Mouse (Mus musculus): ENCODE measurements around the gene Rwdd3. TPM values are rescaled to one million over a fixed set of nuclear protein-coding genes. Genes with fewer than 3 reads are reported as not detected.

Rwdd3 gene
- polyA plus RNA-seq, 1 experiment from 2014 or later: 3.7 TPM

GRCm38 (mm10) chr3:121156451-121157186 is 14.9 kb downstream of the Rwdd3 start:
- H3K27ac ChIP-seq (ENCODE audit: low read depth, low read length): no peak overlapping the region
- DNase-seq (ENCODE audit: low spot score): no peak
- H3K27me3 ChIP-seq (replicated peaks; ENCODE audit: control insufficient read depth, insufficient read depth, low read length): no peaks in the 10 kb centered on the region
- H3K4me1 ChIP-seq (replicated peaks; ENCODE audit: control insufficient read depth, insufficient read depth, low read length): no peaks in the 10 kb centered on the region; the same call in 1 of the 2 replicates
- no peak for ATAC-seq (replicated peaks; ENCODE audit: low FRiP score)
- no peaks in the 10 kb centered on the region for H3K9me3 ChIP-seq (ENCODE audit: control insufficient read depth, low read length)
- H3K9ac ChIP-seq (ENCODE audit: low read depth, low read length): no peak overlapping the region
- no peak overlapping the region for H3K4me2 ChIP-seq
- no peak overlapping the region for H3K4me3 ChIP-seq (ENCODE audit: low read depth, low read length)
- no peaks in the 10 kb centered on the region for H3K36me3 ChIP-seq (ENCODE audit: control insufficient read depth, insufficient read depth, low read length)
- WGBS: 80% methylated on average over 11 of the region's 11 CpGs

- Histone ChIP-seq H3K9ac (ENCODE audit: low read depth, low read length) (no peak overlapping the region), H3K4me2 (no peak overlapping the region), H3K36me3 (ENCODE audit: control insufficient read depth, insufficient read depth, low read length) (no peaks in the 10 kb centered on the region), H3K27me3 (replicated peaks; ENCODE audit: control insufficient read depth, insufficient read depth, low read length) (no peaks in the 10 kb centered on the region), H3K27ac (ENCODE audit: low read depth, low read length) (no peak overlapping the region), H3K9me3 (ENCODE audit: control insufficient read depth, low read length) (no peaks in the 10 kb centered on the region), H3K4me1 (replicated peaks; ENCODE audit: control insufficient read depth, insufficient read depth, low read length) (no peaks in the 10 kb centered on the region; the same call in 1 of the 2 replicates), H3K4me3 (ENCODE audit: low read depth, low read length) (no peak overlapping the region)
- ATAC-seq (replicated peaks; ENCODE audit: low FRiP score): no peak
- DNase-seq (ENCODE audit: low spot score): peak; percentile 5
- WGBS: 54% methylated on average over 7 of the region's 7 CpGs
Measured at GRCm38 (mm10) chr3:121156043-121156442, 15.5 kb downstream of the Rwdd3 start.

DNA sequence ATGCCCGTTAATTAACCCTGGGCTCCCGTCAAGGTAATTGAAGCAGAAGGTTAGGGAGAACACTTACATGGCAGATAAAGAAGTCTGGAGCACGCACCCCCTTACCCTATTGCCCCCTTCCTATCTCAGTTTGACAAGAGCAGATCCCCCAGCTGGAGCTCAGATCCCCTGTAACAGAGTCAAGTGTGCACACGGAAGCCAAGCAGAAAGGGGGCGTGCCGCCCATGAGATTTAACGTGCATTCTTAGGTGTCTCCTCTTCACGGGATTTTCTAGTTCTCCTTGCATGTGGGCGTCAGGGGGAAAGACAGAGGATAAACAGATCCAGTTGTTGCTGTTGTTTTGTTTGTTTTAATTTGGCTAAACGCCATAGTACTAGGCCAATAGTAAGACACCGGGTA is 37.6 kb downstream of the Rwdd3 start:
- ATAC-seq (replicated peaks; ENCODE audit: low FRiP score): no peak
- Histone ChIP-seq H3K27ac (ENCODE audit: low read depth, low read length) (no peak overlapping the region), H3K9ac (ENCODE audit: low read depth, low read length) (no peak overlapping the region)

GRCm38 (mm10) chr3:121133039-121133438 is 38.5 kb downstream of the Rwdd3 start:
- Histone ChIP-seq H3K9ac (ENCODE audit: low read depth, low read length) (no peak overlapping the region), H3K27ac (ENCODE audit: low read depth, low read length) (no peak overlapping the region), H3K4me3 (ENCODE audit: low read depth, low read length) (no peak overlapping the region), H3K36me3 (ENCODE audit: control insufficient read depth, insufficient read depth, low read length) (no peaks in the 10 kb centered on the region), H3K27me3 (replicated peaks; ENCODE audit: control insufficient read depth, insufficient read depth, low read length) (no peaks in the 10 kb centered on the region), H3K4me1 (replicated peaks; ENCODE audit: control insufficient read depth, insufficient read depth, low read length) (no peaks in the 10 kb centered on the region), H3K9me3 (ENCODE audit: control insufficient read depth, low read length) (no peaks in the 10 kb centered on the region), H3K4me2 (no peak overlapping the region)
- 66% methylated on average over 5 of the region's 5 CpGs for WGBS
- DNase-seq (ENCODE audit: low spot score): no peak
- no peak for ATAC-seq (replicated peaks; ENCODE audit: low FRiP score)

More for the DNA sequence above, 37.6 kb downstream of the Rwdd3 start:
- Histone ChIP-seq H3K27me3 (replicated peaks; ENCODE audit: control insufficient read depth, insufficient read depth, low read length) (no peaks in the 10 kb centered on the region), H3K36me3 (ENCODE audit: control insufficient read depth, insufficient read depth, low read length) (no peaks in the 10 kb centered on the region), H3K9me3 (ENCODE audit: control insufficient read depth, low read length) (no peaks in the 10 kb centered on the region), H3K4me3 (ENCODE audit: low read depth, low read length) (no peak overlapping the region), H3K4me2 (no peak overlapping the region), H3K4me1 (replicated peaks; ENCODE audit: control insufficient read depth, insufficient read depth, low read length) (no peaks in the 10 kb centered on the region)
- WGBS: 77% methylated on average over 11 of the region's 11 CpGs
- no peak for DNase-seq (ENCODE audit: low spot score)

GRCm38 (mm10) chr3:121127171-121127570 is 44.3 kb downstream of the Rwdd3 start:
- Histone ChIP-seq H3K4me2 (no peak overlapping the region), H3K27me3 (replicated peaks; ENCODE audit: control insufficient read depth, insufficient read depth, low read length) (no peaks in the 10 kb centered on the region), H3K4me1 (replicated peaks; ENCODE audit: control insufficient read depth, insufficient read depth, low read length) (no peaks in the 10 kb centered on the region), H3K27ac (ENCODE audit: low read depth, low read length) (no peak overlapping the region), H3K36me3 (ENCODE audit: control insufficient read depth, insufficient read depth, low read length) (no peaks in the 10 kb centered on the region), H3K4me3 (ENCODE audit: low read depth, low read length) (no peak overlapping the region), H3K9me3 (ENCODE audit: control insufficient read depth, low read length) (no peaks in the 10 kb centered on the region), H3K9ac (ENCODE audit: low read depth, low read length) (no peak overlapping the region)
- ATAC-seq (replicated peaks; ENCODE audit: low FRiP score) (no peak), DNase-seq (ENCODE audit: low spot score) (no peak)
- WGBS: 81% methylated on average over 2 of the region's 2 CpGs

DNA sequence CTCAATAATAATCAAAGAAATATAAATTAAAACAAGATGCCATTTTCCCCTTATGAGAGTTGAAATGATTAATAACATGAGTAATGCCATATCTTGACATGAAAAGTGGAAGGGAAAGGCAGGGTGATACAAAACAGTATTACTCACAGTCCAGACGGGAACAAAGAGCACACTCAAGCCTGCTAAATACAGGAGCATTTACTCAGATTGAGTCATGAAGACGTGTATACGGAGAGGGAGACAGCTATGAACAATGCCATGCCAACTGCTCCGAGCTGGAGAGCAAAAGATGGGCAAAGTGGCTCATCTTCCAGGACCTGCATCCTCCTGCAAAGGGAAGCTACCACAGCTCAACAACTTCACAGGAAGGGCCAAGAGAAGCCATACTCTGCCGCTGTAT is 45.0 kb downstream of the Rwdd3 start:
- no peak overlapping the region for H3K9ac ChIP-seq (ENCODE audit: low read depth, low read length)
- DNase-seq (ENCODE audit: low spot score) (no peak), ATAC-seq (replicated peaks; ENCODE audit: low FRiP score) (no peak)
- no peaks in the 10 kb centered on the region for H3K27me3 ChIP-seq (replicated peaks; ENCODE audit: control insufficient read depth, insufficient read depth, low read length)
- no peaks in the 10 kb centered on the region for H3K36me3 ChIP-seq (ENCODE audit: control insufficient read depth, insufficient read depth, low read length)
- no peaks in the 10 kb centered on the region for H3K9me3 ChIP-seq (ENCODE audit: control insufficient read depth, low read length)
- H3K27ac ChIP-seq (ENCODE audit: low read depth, low read length): no peak overlapping the region
- no peak overlapping the region for H3K4me2 ChIP-seq
- WGBS: 70% methylated on average over 5 of the region's 5 CpGs
- H3K4me3 ChIP-seq (ENCODE audit: low read depth, low read length): no peak overlapping the region
- H3K4me1 ChIP-seq (replicated peaks; ENCODE audit: control insufficient read depth, insufficient read depth, low read length): no peaks in the 10 kb centered on the region

- 85% methylated on average over 5 of the region's 5 CpGs for WGBS
- H3K4me1 ChIP-seq (replicated peaks; ENCODE audit: control insufficient read depth, insufficient read depth, low read length): no peaks in the 10 kb centered on the region
- H3K9ac ChIP-seq (ENCODE audit: low read depth, low read length): no peak overlapping the region
- DNase-seq (ENCODE audit: low spot score) (no peak), ATAC-seq (replicated peaks; ENCODE audit: low FRiP score) (no peak)
- no peak overlapping the region for H3K27ac ChIP-seq (ENCODE audit: low read depth, low read length)
- no peak overlapping the region for H3K4me2 ChIP-seq
- H3K36me3 ChIP-seq (ENCODE audit: control insufficient read depth, insufficient read depth, low read length): no peaks in the 10 kb centered on the region
- H3K27me3 ChIP-seq (replicated peaks; ENCODE audit: control insufficient read depth, insufficient read depth, low read length): no peaks in the 10 kb centered on the region
- H3K4me3 ChIP-seq (ENCODE audit: low read depth, low read length): no peak overlapping the region
- no peaks in the 10 kb centered on the region for H3K9me3 ChIP-seq (ENCODE audit: control insufficient read depth, low read length)
Measured at GRCm38 (mm10) chr3:121121072-121121471, 50.4 kb downstream of the Rwdd3 start.

GRCm38 (mm10) chr3:121116590-121116989 is 54.9 kb downstream of the Rwdd3 start:
- Histone ChIP-seq H3K4me1 (replicated peaks; ENCODE audit: control insufficient read depth, insufficient read depth, low read length) (no peaks in the 10 kb centered on the region), H3K27me3 (replicated peaks; ENCODE audit: control insufficient read depth, insufficient read depth, low read length) (no peaks in the 10 kb centered on the region), H3K9me3 (ENCODE audit: control insufficient read depth, low read length) (no peaks in the 10 kb centered on the region), H3K27ac (ENCODE audit: low read depth, low read length) (no peak overlapping the region), H3K36me3 (ENCODE audit: control insufficient read depth, insufficient read depth, low read length) (no peaks in the 10 kb centered on the region), H3K4me2 (no peak overlapping the region), H3K4me3 (ENCODE audit: low read depth, low read length) (no peak overlapping the region), H3K9ac (ENCODE audit: low read depth, low read length) (no peak overlapping the region)
- DNase-seq (ENCODE audit: low spot score): no peak
- WGBS: 69% methylated on average over 13 of the region's 13 CpGs
- ATAC-seq (replicated peaks; ENCODE audit: low FRiP score): no peak

DNA sequence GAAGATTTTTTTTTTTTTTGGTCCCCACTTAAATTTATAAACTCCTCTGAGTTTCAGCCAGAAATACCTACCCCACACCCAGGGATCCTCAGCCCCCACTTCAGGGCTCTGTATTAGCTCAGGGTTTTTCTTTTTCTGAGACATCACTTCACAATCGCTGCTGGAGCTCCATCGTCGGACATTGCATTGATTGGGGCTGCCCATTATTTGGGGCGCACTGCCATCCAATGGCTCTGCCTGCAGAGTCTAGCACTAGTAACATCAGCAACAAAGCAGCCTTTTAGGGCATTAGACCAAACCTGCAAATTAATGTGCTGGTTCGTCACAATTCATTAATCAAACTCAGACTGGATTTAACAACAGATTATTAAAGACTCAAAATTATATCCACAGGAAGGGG is 55.4 kb downstream of the Rwdd3 start:
- no peaks in the 10 kb centered on the region for H3K36me3 ChIP-seq (ENCODE audit: control insufficient read depth, insufficient read depth, low read length)
- H3K27ac ChIP-seq (ENCODE audit: low read depth, low read length): no peak overlapping the region
- 76% methylated on average over 5 of the region's 5 CpGs for WGBS
- H3K4me3 ChIP-seq (ENCODE audit: low read depth, low read length): no peak overlapping the region
- H3K9ac ChIP-seq (ENCODE audit: low read depth, low read length): no peak overlapping the region
- H3K27me3 ChIP-seq (replicated peaks; ENCODE audit: control insufficient read depth, insufficient read depth, low read length): no peaks in the 10 kb centered on the region
- no peak overlapping the region for H3K4me2 ChIP-seq
- no peaks in the 10 kb centered on the region for H3K4me1 ChIP-seq (replicated peaks; ENCODE audit: control insufficient read depth, insufficient read depth, low read length)
- DNase-seq (ENCODE audit: low spot score) (no peak), ATAC-seq (replicated peaks; ENCODE audit: low FRiP score) (no peak)
- H3K9me3 ChIP-seq (ENCODE audit: control insufficient read depth, low read length): no peaks in the 10 kb centered on the region

All from liver, embryonic 11.5 days (tissue).